Mouse (Mus musculus) G1E (cell line): ENCODE measurements around the gene Coro1a.

Source experiments
- CTCF ChIP-seq: IDR thresholded peaks from 2 replicates; pipeline ENCODE4 v1.5.1; 2012; ENCODE audit warnings: low read depth, low read length, inconsistent platforms, mixed read lengths
- GATA1 ChIP-seq: IDR thresholded peaks from 2 replicates; pipeline ENCODE4 v1.6.1; 2012; ENCODE audit warnings: borderline replicate concordance, low read length, inconsistent platforms, mixed read lengths
- POLR2AphosphoS5 ChIP-seq: IDR thresholded peaks from 2 replicates; pipeline ENCODE4 v1.6.1; 2012; ENCODE audit warnings: low read depth, low read length, inconsistent platforms; ENCODE audit not compliant: insufficient replicate concordance

DNA sequence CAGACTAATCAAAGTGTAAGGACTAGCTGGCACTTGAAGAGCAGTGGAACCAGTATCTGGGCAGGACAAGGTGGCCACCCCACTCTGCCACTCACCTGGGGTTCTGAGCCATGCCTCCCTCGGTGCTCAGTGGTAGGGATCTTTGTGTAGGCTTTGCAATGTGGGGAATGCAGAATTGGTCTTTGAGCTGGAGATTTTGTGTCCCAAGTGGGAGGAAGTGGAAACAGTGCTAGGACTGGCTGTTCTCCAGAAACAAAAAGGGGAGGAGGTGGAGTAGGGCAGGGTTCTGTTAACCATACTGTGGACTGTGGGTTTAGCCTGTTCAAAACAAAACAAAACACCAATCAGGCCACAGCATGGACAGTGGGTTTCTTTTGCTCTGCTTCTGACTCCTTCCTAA lies 31.4 kb downstream of the Coro1a start, which contains the start of gene Sult1a1:
- TF ChIP-seq GATA1 (no peak), CTCF (no peak), POLR2AphosphoS5 (no peak)
